Mouse (Mus musculus): ENCODE measurements around the gene Ppp6c. TPM values are rescaled to one million over a fixed set of nuclear protein-coding genes. Genes with fewer than 3 reads are reported as not detected.

The Ppp6c gene
- total RNA-seq, 2 experiments from 2014 or later: 62.1 to 66.3 TPM

GRCm38 (mm10) chr2:39190561-39191056 lies 35.6 kb downstream of the Ppp6c start, which contains the start of gene Scai:
TSS of gene Scai (minus strand) at chr2:39190734.
- H3K27ac ChIP-seq: peak within 1 kb of the TSS; percentile 99
- H3K4me3 ChIP-seq: peak within 1 kb of the TSS; percentile 87
- peak; percentile 94 for TF ChIP-seq CTCF (conservative IDR thresholded peaks at IDR 0.05)
- peak; percentile 96 to 99 for DNase-seq (ENCODE audit: low spot score in 2 of 2)

GRCm38 (mm10) chr2:39189961-39190560 lies 36.2 kb downstream of the Ppp6c start:
- TF ChIP-seq CTCF (conservative IDR thresholded peaks at IDR 0.05): no peak
- DNase-seq (ENCODE audit: low spot score in 2 of 2): peak in 1 of 2 experiments; percentile 10

DNA sequence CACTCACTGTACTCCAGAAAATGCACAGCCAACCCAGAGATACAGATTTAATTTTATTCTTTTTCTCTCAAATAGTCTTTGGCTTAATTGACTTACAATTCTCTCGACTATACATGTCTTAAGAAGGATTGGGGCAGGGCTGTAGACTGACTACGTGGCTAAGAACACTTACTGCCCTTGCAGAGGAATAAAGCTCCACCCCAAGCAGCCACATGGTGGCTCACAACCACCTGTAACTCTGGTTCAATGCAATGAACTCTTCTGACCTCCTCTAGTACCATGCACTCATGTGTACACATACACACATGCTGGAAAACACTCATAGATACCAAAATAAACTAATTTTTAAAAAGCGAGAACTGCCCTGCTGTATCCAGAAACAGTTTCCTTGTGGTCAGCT lies 40.3 kb downstream of the Ppp6c start:
- Histone ChIP-seq H3K4me3 (no peak overlapping the region), H3K27ac (no peak overlapping the region)
- no peak for DNase-seq (ENCODE audit: low spot score in 2 of 2)
- peak; percentile 31 for TF ChIP-seq CTCF (conservative IDR thresholded peaks at IDR 0.05)

More at GRCm38 (mm10) chr2:39189961-39190560, 36.2 kb downstream of the Ppp6c start:
- Histone ChIP-seq H3K27ac (peak overlapping the region; percentile 99), H3K4me3 (peak overlapping the region; percentile 87)

DNA sequence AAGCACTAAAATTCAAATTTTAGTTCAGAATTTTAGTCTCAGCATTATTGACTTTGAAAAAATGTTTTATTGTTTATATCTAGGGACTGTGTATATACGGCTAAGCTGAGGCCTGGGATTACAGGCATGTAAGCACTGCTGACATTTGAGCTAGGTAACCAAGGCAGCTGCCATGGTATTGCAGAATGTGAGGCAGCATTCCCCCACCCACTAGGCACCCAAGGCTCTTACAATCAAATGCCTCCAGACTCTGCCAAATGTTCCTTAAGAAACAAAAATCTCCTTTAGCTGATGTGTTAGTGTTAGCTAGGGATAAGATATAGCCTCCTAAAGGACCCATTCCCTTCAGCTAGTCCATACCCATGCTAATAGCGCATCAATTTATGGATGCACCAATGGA lies 42.7 kb downstream of the Ppp6c start:
- TF ChIP-seq CTCF (conservative IDR thresholded peaks at IDR 0.05): no peak
- no peak for DNase-seq (ENCODE audit: low spot score in 2 of 2)
- no peak overlapping the region for H3K4me3 ChIP-seq
- H3K27ac ChIP-seq: no peak overlapping the region

DNA sequence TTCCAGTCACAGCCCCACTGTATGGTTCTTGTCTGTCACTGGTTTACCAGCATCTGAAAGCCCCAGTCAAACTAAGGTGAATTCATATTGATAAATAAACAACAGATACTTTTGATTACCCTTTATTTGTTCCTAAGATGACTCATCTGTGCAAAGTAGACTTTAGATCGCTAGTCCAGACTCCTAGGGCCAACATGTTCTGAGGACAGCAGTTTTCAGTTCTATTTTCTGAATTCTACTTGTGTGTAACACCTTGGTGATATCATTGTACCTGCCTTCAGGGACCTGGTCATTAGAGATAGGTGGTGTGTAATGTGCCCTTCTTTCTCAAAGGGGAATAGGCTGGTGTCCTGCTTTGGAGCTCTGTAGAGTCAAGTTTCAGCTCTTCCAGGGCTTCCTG lies 65.3 kb downstream of the Ppp6c start:
- Histone ChIP-seq H3K4me3 (no peak overlapping the region), H3K27ac (no peak overlapping the region)
- no peak for DNase-seq (ENCODE audit: low spot score in 2 of 2)
- TF ChIP-seq CTCF (conservative IDR thresholded peaks at IDR 0.05): no peak

GRCm38 (mm10) chr2:39157916-39158315 lies 68.3 kb downstream of the Ppp6c start:
- peak overlapping the region; percentile 24; the same call in 1 of the 2 replicates for H3K27ac ChIP-seq
- no peak overlapping the region for H3K4me3 ChIP-seq
- no peak for TF ChIP-seq CTCF (conservative IDR thresholded peaks at IDR 0.05)
- DNase-seq (ENCODE audit: low spot score in 2 of 2): no peak

DNA sequence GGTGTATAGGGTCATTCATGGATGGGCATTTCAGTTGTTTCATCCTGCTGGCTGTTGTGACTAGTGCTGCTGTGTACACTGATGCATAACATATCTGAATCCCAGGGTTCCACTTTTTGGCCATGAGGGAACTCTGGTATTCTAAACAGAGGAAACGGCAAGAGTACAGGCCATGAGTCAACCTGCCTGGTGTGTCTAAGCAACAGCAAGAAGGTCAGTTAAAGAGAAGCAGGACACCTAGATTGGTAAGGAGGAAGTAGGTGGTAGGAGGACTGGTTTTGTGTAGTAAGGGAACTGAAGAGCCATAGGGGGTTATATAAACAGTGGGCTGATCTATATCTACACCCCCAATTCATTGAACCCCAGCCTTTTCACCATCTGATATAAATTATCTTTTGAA lies 69.4 kb downstream of the Ppp6c start:
- no peak overlapping the region for H3K4me3 ChIP-seq
- H3K27ac ChIP-seq: no peak overlapping the region
- DNase-seq (ENCODE audit: low spot score in 2 of 2): no peak
- no peak for TF ChIP-seq CTCF (conservative IDR thresholded peaks at IDR 0.05)

GRCm38 (mm10) chr2:39150943-39151342 lies 75.3 kb downstream of the Ppp6c start:
- Histone ChIP-seq H3K27ac (peak overlapping the region; percentile 7; the same call in 1 of the 2 replicates), H3K4me3 (no peak overlapping the region)
- DNase-seq (ENCODE audit: low spot score in 2 of 2): no peak
- TF ChIP-seq CTCF (conservative IDR thresholded peaks at IDR 0.05): no peak

GRCm38 (mm10) chr2:39148075-39148474 lies 78.2 kb downstream of the Ppp6c start:
- no peak for TF ChIP-seq CTCF (conservative IDR thresholded peaks at IDR 0.05)
- Histone ChIP-seq H3K27ac (no peak overlapping the region), H3K4me3 (no peak overlapping the region)
- DNase-seq (ENCODE audit: low spot score in 2 of 2): no peak

DNA sequence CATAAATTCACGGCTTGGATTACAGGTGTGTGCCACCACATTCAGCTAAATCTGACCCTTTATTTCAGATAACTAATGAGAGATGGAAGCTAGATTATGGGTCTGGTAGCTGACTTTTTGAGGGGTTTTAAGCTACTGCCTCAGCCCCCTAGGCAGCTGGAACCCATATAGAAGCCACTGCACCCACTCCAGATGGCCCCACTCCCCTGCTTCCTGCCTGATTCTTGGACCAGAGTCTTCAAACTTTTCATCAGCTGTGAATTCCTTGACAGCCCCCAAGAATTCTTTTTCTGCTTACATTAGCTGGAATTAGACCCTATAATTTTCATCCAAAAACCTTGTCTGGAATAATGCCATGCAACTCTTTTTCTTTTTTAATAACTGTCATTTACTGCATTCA lies 79.8 kb downstream of the Ppp6c start:
- no peak overlapping the region for H3K4me3 ChIP-seq
- no peak for TF ChIP-seq CTCF (conservative IDR thresholded peaks at IDR 0.05)
- no peak for DNase-seq (ENCODE audit: low spot score in 2 of 2)
- no peak overlapping the region for H3K27ac ChIP-seq

Other genes with a start within 250 kb of the Ppp6c start
- under 1 TPM; 0.47 to 0.69 TPM for gene Wdr38, start 229.0 kb downstream of the Ppp6c start, total RNA-seq (2021)
- gene Arpc5l, start 221.1 kb downstream of the Ppp6c start, total RNA-seq (2021): 10 to 100 TPM; 88.5 to 92.8 TPM
- 100 to 1,000 TPM; 247 to 255 TPM for gene Rpl35, start 220.8 kb downstream of the Ppp6c start, total RNA-seq (2021)
- 10 to 100 TPM; 36.2 to 42.5 TPM for gene Golga1, start 160.9 kb downstream of the Ppp6c start, total RNA-seq (2021)
- gene Scai, start 35.7 kb downstream of the Ppp6c start, total RNA-seq (2021): 10 to 100 TPM; 53.8 to 58.7 TPM